Mouse (Mus musculus): Measurements from ENCODE around the gene Lipc. TPM values are rescaled to one million over a fixed set of nuclear protein-coding genes. Genes with fewer than 3 reads are reported as not detected.

The Lipc gene
- polyA plus RNA-seq, 1 experiment: 0.08 TPM

DNA sequence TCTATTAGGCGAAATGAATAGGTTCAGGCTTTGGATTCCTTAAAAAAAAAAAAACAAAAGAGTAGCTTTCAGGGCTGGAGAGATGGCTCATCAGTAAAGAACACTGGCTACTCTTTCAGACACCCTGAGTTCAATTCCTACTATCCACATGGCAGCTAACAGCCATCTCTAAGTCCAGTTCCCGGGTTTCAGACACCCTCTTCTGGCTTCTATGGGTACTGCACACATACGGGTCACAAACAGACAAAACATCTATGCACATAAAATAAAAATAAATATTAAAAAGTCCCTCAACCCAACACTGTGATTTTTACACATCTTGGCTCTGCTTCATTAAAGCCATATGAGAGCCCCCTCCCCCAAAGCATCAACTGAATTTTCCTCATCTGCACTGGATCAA is 27.3 kb downstream of the Lipc start:
- no peak for DNase-seq
- WGBS: 92% methylated on average over 3 of the region's 3 CpGs
- Histone ChIP-seq H3K27ac (ENCODE audit: insufficient read depth, low read length) (no peak overlapping the region), H3K4me3 (replicated peaks; ENCODE audit: insufficient read depth, low read depth, low read length) (no peak overlapping the region), H3K4me1 (ENCODE audit: control insufficient read depth, insufficient read depth, low read length) (peaks cover 14% of the 10 kb centered on the region), H3K27me3 (ENCODE audit: control insufficient read depth, insufficient read depth, low read length) (no peaks in the 10 kb centered on the region)
- no peak for TF ChIP-seq POLR2A (IDR thresholded peaks at IDR 0.05; ENCODE audit: borderline replicate concordance, insufficient read depth, low read length)
- TF ChIP-seq CTCF (IDR thresholded peaks at IDR 0.05; ENCODE audit: borderline replicate concordance, insufficient read depth, low read depth, low read length): 0 out of 2 replicates have a peak, but pooled peaks have one; percentile 3

DNA sequence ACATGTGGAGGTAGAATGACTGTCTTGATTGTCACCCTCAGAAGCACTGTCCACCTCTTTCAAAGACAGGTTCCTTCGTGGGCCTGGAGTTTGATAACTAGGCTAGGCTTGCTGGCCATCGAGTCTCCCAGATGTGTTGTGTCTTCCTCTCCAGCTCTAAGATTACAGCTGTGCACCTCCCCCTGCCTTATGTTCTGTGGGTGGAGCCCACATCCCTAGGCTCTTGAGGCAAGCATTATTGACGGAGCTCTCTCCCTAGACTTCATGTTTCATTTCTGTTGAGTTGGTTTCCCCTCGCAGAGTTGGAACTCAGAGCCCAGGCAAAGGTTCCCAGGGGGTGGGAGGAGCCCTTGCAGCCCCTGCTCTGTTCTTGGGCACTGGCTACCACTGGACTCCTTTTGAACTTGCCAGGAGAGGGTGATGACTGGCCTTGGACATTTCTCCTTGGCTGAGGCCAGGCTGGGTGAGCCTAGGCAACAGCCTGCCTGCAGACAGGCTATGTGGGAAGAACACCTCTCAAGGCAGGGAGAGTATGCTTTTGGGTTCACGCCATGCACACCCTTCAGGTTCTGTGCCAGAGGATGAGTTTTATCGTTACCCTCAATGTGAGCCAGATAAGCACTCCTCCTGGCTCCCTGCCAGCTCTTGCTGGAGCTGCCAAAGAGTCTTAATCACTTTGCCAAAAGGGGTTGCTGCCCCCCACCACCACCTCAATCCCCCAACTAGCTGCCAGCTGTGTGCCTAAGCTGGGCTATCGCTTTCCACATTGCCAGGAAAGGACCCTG is 30.1 kb downstream of the Lipc start:
- WGBS: 57% methylated on average over 7 of the region's 7 CpGs
- peak; percentile 57 to 61 for DNase-seq
- Histone ChIP-seq H3K4me3 (replicated peaks; ENCODE audit: insufficient read depth, low read depth, low read length) (no peak overlapping the region), H3K27ac (ENCODE audit: insufficient read depth, low read length) (no peak overlapping the region; the same call in 1 of the 2 replicates), H3K27me3 (ENCODE audit: control insufficient read depth, insufficient read depth, low read length) (no peaks in the 10 kb centered on the region; the same call in 1 of the 2 replicates), H3K4me1 (ENCODE audit: control insufficient read depth, insufficient read depth, low read length) (peaks cover 8% of the 10 kb centered on the region)
- TF ChIP-seq CTCF (IDR thresholded peaks at IDR 0.05; ENCODE audit: borderline replicate concordance, insufficient read depth, low read depth, low read length) (no peak), POLR2A (IDR thresholded peaks at IDR 0.05; ENCODE audit: borderline replicate concordance, insufficient read depth, low read length) (no peak)

DNA sequence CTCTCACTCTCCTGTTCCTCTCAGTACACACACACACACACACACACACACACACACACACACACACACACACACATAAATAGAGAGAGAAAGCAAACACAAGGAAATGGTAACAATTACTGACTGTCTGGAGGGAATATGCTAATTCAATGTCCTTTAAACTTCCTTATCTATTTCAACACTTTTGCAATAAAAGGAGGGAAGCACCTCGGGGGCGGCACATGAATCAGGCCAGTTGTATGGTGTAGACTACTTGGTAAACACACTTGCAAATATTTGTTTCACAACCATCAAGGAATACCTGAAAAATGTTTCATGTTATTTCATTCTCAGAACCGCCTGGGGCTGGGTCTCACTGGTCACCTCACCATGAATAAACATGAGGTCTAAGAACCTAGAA is 30.9 kb downstream of the Lipc start:
- TF ChIP-seq POLR2A (IDR thresholded peaks at IDR 0.05; ENCODE audit: borderline replicate concordance, insufficient read depth, low read length): no peak
- TF ChIP-seq CTCF (IDR thresholded peaks at IDR 0.05; ENCODE audit: borderline replicate concordance, insufficient read depth, low read depth, low read length): no peak
- Histone ChIP-seq H3K4me1 (ENCODE audit: control insufficient read depth, insufficient read depth, low read length) (peaks cover 8% of the 10 kb centered on the region), H3K4me3 (replicated peaks; ENCODE audit: insufficient read depth, low read depth, low read length) (no peak overlapping the region), H3K27me3 (ENCODE audit: control insufficient read depth, insufficient read depth, low read length) (no peaks in the 10 kb centered on the region; the same call in 1 of the 2 replicates), H3K27ac (ENCODE audit: insufficient read depth, low read length) (no peak overlapping the region)
- no peak for DNase-seq
- WGBS: 96% methylated on average over 3 of the region's 3 CpGs

DNA sequence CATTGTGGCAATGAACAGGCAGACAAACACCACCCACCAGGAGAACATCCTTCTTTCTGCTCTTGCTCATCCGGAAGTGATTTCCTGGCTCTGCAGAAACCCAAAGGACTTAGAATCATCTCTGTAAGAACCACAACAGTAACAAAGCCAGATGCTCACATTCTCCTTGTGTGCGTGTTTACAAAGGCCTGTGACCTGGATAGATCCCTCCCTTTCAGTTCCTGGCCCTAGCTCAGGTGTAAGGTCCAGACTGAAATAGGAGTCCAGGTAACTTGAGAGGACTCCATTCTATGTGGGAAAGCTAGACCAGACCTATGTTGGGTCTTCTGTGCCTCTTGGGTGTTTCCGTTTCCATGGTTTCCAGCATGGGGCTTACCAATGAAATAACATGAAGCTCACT is 32.8 kb downstream of the Lipc start:
- 78% methylated on average over 3 of the region's 3 CpGs for WGBS
- Histone ChIP-seq H3K4me1 (ENCODE audit: control insufficient read depth, insufficient read depth, low read length) (peaks cover 8% of the 10 kb centered on the region), H3K27ac (ENCODE audit: insufficient read depth, low read length) (no peak overlapping the region), H3K4me3 (replicated peaks; ENCODE audit: insufficient read depth, low read depth, low read length) (no peak overlapping the region), H3K27me3 (ENCODE audit: control insufficient read depth, insufficient read depth, low read length) (no peaks in the 10 kb centered on the region; the same call in 1 of the 2 replicates)
- TF ChIP-seq CTCF (IDR thresholded peaks at IDR 0.05; ENCODE audit: borderline replicate concordance, insufficient read depth, low read depth, low read length) (no peak), POLR2A (IDR thresholded peaks at IDR 0.05; ENCODE audit: borderline replicate concordance, insufficient read depth, low read length) (no peak)
- DNase-seq: no peak

DNA sequence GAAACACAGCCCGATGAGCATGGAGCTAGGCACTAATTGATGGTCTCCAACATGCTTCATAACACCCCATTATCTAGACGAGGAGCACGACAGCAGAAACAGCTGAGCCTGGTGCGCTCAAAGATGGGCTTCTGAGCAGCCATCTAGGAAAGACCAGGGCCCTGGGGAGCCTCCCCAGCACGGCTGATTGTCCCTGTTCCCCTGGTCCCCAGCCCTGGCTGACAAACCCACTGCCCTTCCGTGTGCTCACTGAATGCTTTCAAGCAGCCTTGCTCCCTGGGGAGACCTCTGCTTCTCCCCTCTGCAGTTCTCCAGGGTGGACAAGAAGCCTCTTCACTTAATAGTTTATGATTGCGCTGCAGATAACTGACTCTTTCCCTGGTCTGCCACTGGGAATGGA is 35.5 kb downstream of the Lipc start:
- WGBS: 72% methylated on average over 7 of the region's 7 CpGs
- H3K4me3 ChIP-seq (replicated peaks; ENCODE audit: insufficient read depth, low read depth, low read length): no peak overlapping the region
- H3K4me1 ChIP-seq (ENCODE audit: control insufficient read depth, insufficient read depth, low read length): no peaks in the 10 kb centered on the region; the same call in 1 of the 2 replicates
- no peak overlapping the region for H3K27ac ChIP-seq (ENCODE audit: insufficient read depth, low read length)
- no peak for TF ChIP-seq POLR2A (IDR thresholded peaks at IDR 0.05; ENCODE audit: borderline replicate concordance, insufficient read depth, low read length)
- no peak for TF ChIP-seq CTCF (IDR thresholded peaks at IDR 0.05; ENCODE audit: borderline replicate concordance, insufficient read depth, low read depth, low read length)
- DNase-seq: no peak
- no peaks in the 10 kb centered on the region; the same call in 1 of the 2 replicates for H3K27me3 ChIP-seq (ENCODE audit: control insufficient read depth, insufficient read depth, low read length)

DNA sequence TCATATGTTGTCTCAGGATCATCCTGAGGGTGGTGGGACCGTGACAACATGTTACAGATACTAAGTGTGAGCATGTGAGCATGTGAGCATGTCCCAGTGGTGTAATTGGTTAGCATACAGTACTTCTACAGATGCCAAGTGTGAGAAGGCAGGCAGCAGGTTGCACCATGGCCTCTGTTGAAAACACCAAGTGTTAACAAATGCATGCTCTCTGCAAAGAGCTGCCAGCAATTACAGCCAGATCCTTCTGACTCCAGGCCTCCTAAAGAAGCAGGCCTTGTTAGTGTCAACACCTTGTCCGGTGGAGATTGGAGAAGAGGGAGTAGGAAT is 36.7 kb downstream of the Lipc start:
- 64% methylated on average over 2 of the region's 2 CpGs for WGBS
- no peak for DNase-seq
- TF ChIP-seq POLR2A (IDR thresholded peaks at IDR 0.05; ENCODE audit: borderline replicate concordance, insufficient read depth, low read length) (no peak), CTCF (IDR thresholded peaks at IDR 0.05; ENCODE audit: borderline replicate concordance, insufficient read depth, low read depth, low read length) (no peak)
- H3K27me3 ChIP-seq (ENCODE audit: control insufficient read depth, insufficient read depth, low read length): no peaks in the 10 kb centered on the region; the same call in 1 of the 2 replicates
- H3K4me3 ChIP-seq (replicated peaks; ENCODE audit: insufficient read depth, low read depth, low read length): no peak overlapping the region
- no peak overlapping the region for H3K27ac ChIP-seq (ENCODE audit: insufficient read depth, low read length)
- H3K4me1 ChIP-seq (ENCODE audit: control insufficient read depth, insufficient read depth, low read length): no peaks in the 10 kb centered on the region

DNA sequence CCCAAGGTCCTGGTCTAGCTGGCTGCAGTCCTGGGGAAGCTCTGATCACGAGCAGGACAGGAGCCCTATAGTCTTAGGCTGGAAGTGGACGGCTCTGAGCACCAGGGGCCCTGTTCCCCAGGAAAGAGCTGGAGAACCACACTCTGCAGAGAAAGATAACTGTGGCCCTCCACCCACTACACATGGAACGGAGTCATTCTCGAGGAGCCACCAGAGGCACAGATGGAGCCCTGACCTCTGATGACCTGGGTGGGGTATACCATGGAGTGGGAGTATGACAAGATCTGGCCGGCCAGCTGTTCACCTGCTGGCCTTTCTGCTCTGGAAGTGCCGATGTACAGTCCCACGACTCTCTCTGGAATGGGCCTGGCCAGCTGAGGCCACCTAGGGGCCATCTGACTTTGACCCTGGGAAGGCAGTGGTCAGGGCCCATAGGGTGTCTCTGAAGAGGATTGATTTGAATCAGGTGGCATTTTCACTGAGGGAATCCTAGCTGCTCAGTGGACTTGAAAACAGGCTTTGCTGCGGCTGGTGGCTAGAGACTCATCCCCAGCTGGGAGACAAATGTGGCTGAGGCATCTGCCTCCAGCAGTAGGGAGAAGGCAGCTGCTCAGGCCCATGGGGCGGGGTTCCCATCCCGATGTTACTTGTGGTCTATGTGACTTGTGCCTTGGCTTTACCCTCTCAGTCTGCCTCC is 37.2 kb downstream of the Lipc start:
- H3K4me3 ChIP-seq (replicated peaks; ENCODE audit: insufficient read depth, low read depth, low read length): no peak overlapping the region
- H3K27ac ChIP-seq (ENCODE audit: insufficient read depth, low read length): no peak overlapping the region
- DNase-seq: no peak
- no peak for TF ChIP-seq POLR2A (IDR thresholded peaks at IDR 0.05; ENCODE audit: borderline replicate concordance, insufficient read depth, low read length)
- no peak for TF ChIP-seq CTCF (IDR thresholded peaks at IDR 0.05; ENCODE audit: borderline replicate concordance, insufficient read depth, low read depth, low read length)
- no peaks in the 10 kb centered on the region for H3K4me1 ChIP-seq (ENCODE audit: control insufficient read depth, insufficient read depth, low read length)
- 65% methylated on average over 10 of the region's 10 CpGs for WGBS
- no peaks in the 10 kb centered on the region; the same call in 1 of the 2 replicates for H3K27me3 ChIP-seq (ENCODE audit: control insufficient read depth, insufficient read depth, low read length)

DNA sequence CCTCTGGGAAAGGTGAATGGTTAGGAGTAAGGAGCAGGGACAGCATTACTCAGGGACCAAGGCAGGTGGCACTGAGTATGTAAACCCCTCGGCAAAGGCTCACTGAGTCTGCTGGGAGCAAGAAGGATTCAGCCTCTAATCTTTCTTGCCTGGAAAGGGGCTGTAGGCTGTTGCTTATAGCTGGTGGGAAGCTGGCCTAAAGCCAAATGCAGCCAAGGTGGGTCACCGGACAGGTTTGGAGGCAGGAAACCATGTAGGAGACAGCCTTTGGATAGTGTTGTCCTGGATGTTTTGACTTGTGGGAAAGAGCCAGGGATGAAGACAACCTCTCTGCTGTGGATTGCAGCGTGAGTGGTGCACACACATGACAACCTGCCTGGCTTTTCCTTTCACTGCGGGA is 40.9 kb downstream of the Lipc start:
- Histone ChIP-seq H3K4me3 (replicated peaks; ENCODE audit: insufficient read depth, low read depth, low read length) (no peak overlapping the region), H3K27ac (ENCODE audit: insufficient read depth, low read length) (no peak overlapping the region), H3K27me3 (ENCODE audit: control insufficient read depth, insufficient read depth, low read length) (no peaks in the 10 kb centered on the region), H3K4me1 (ENCODE audit: control insufficient read depth, insufficient read depth, low read length) (no peaks in the 10 kb centered on the region)
- no peak for DNase-seq
- 67% methylated on average over 4 of the region's 4 CpGs for WGBS
- TF ChIP-seq POLR2A (IDR thresholded peaks at IDR 0.05; ENCODE audit: borderline replicate concordance, insufficient read depth, low read length) (no peak), CTCF (IDR thresholded peaks at IDR 0.05; ENCODE audit: borderline replicate concordance, insufficient read depth, low read depth, low read length) (no peak)

Data from cerebellum, adult 2 months (tissue).